Mouse (Mus musculus) forebrain, embryonic 14.5 days (tissue): ENCODE measurements around the gene Ltc4s. TPM values are rescaled to one million over a fixed set of nuclear protein-coding genes. Genes with fewer than 3 reads are reported as not detected.
A peak's percentile ranks its signal among the peaks of the same experiment; 100 is the strongest.

ENCODE experiments used
- ATAC-seq: fragments of 200-750 bp; cut with Nextera tagmentation; 2 replicates; pipeline ENCODE4 v1.8.0; 2017; ENCODE audit warnings: mild to moderate bottlenecking, moderate library complexity
- DNase-seq: peaks from one replicate; pipeline ENCODE4 v3.0.0-alpha.2; 2015; ENCODE audit warnings: low spot score
- H3K27ac ChIP-seq: fragments of 300-500 bp; sonication (generic); 2 replicates; pipeline ENCODE4 v1.5.1; 2014; ENCODE audit warnings: low read depth, mild to moderate bottlenecking, control low read depth, low read length, moderate library complexity
- H3K27me3 ChIP-seq: fragments of 300-500 bp; sonication (generic); replicated peaks from 2 replicates; pipeline ENCODE4 v1.6.1; 2014; ENCODE audit warnings: low read length, control low read depth, mixed read lengths; ENCODE audit not compliant: control insufficient read depth, insufficient read depth
- H3K36me3 ChIP-seq: fragments of 300-500 bp; sonication (generic); 2 replicates; pipeline ENCODE4 v1.6.1; 2014; ENCODE audit warnings: low read length, control low read depth; ENCODE audit not compliant: control insufficient read depth, insufficient read depth
- H3K4me1 ChIP-seq: fragments of 300-500 bp; sonication (generic); 2 replicates; pipeline ENCODE4 v1.6.1; 2014; ENCODE audit warnings: antibody characterized with exemption, low read length, control low read depth; ENCODE audit not compliant: control insufficient read depth, insufficient read depth
- H3K4me2 ChIP-seq: fragments of 300-500 bp; sonication (generic); 2 replicates; pipeline ENCODE4 v1.6.1; 2014; ENCODE audit warnings: mild to moderate bottlenecking, control low read depth, low read length
- H3K4me3 ChIP-seq: fragments of 300-500 bp; sonication (generic); 2 replicates; pipeline ENCODE4 v1.5.1; 2014; ENCODE audit warnings: low read depth, low read length, control low read depth
- H3K9ac ChIP-seq: fragments of 300-500 bp; sonication (generic); 2 replicates; pipeline ENCODE4 v1.6.1; 2014; ENCODE audit warnings: mild to moderate bottlenecking, low read length, control low read depth, moderate library complexity
- H3K9me3 ChIP-seq: fragments of 300-500 bp; sonication (generic); replicated peaks from 2 replicates; pipeline ENCODE4 v1.6.1; 2016; ENCODE audit warnings: low read length, control low read depth, mixed read lengths; ENCODE audit not compliant: control insufficient read depth
- WGBS: fragments of 180-500 bp; shearing (Covaris S2); extraction: QIAGEN DNeasy Blood & Tissue Kit; methylation state at CpG from one replicate; pipeline ENCODE4 v1.1.7; 2014; 5-methylcytosine and 5-hydroxymethylcytosine counted together
- polyA plus RNA-seq: library from polyadenylated mRNA; unstranded; fragments of >200 nt; fragmentation: Nextera tagmentation; extraction: Ambion mirVana; gene quantifications from 2 replicates; pipeline ENCODE4 v1.2.1, GENCODE M21; 2014

The Ltc4s gene
- polyA plus RNA-seq, 1 experiment from 2014 or later: 3.4 TPM

GRCm38 (mm10) chr11:50256615-50257014 is 18.2 kb upstream of the Ltc4s start:
- Histone ChIP-seq H3K36me3 (peaks cover 64% of the 10 kb centered on the region), H3K4me3 (no peak overlapping the region), H3K4me1 (no peaks in the 10 kb centered on the region), H3K27me3 (no peaks in the 10 kb centered on the region), H3K9ac (no peak overlapping the region), H3K9me3 (no peaks in the 10 kb centered on the region), H3K4me2 (no peak overlapping the region), H3K27ac (no peak overlapping the region)
- ATAC-seq (no peak), DNase-seq (no peak)
- 90% methylated on average over 7 of the region's 7 CpGs for WGBS

GRCm38 (mm10) chr11:50254010-50254580 is 15.7 kb upstream of the Ltc4s start:
- Histone ChIP-seq H3K4me1 (no peaks in the 10 kb centered on the region), H3K4me3 (no peak overlapping the region), H3K9ac (no peak overlapping the region), H3K9me3 (no peaks in the 10 kb centered on the region), H3K27ac (no peak overlapping the region), H3K4me2 (no peak overlapping the region), H3K27me3 (no peaks in the 10 kb centered on the region), H3K36me3 (peaks cover 40% of the 10 kb centered on the region)
- DNase-seq (peak; percentile 59), ATAC-seq (peak; percentile 64; the same call in 1 of the 2 replicates)
- WGBS: 77% methylated on average over 12 of the region's 12 CpGs

- DNase-seq (no peak), ATAC-seq (peak; percentile 33; the same call in 1 of the 2 replicates)
- H3K36me3 ChIP-seq: peaks cover 33% of the 10 kb centered on the region
- H3K4me2 ChIP-seq: no peak overlapping the region
- WGBS: 69% methylated on average over 1 of the region's 1 CpGs
- H3K4me3 ChIP-seq: no peak overlapping the region
- H3K27me3 ChIP-seq: no peaks in the 10 kb centered on the region
- no peaks in the 10 kb centered on the region for H3K4me1 ChIP-seq
- H3K9me3 ChIP-seq: no peaks in the 10 kb centered on the region
- no peak overlapping the region for H3K9ac ChIP-seq
- H3K27ac ChIP-seq: no peak overlapping the region
Observed at GRCm38 (mm10) chr11:50253393-50253792, 15.0 kb upstream of the Ltc4s start.

GRCm38 (mm10) chr11:50252684-50253265 is 14.4 kb upstream of the Ltc4s start:
- Histone ChIP-seq H3K4me1 (no peaks in the 10 kb centered on the region), H3K9ac (no peak overlapping the region), H3K9me3 (no peaks in the 10 kb centered on the region), H3K4me3 (no peak overlapping the region), H3K4me2 (no peak overlapping the region), H3K27me3 (no peaks in the 10 kb centered on the region), H3K36me3 (peaks cover 27% of the 10 kb centered on the region), H3K27ac (no peak overlapping the region)
- DNase-seq: no peak
- 90% methylated on average over 11 of the region's 11 CpGs for WGBS
- ATAC-seq: no peak

- Histone ChIP-seq H3K4me3 (no peak overlapping the region), H3K27ac (no peak overlapping the region), H3K36me3 (peaks cover 21% of the 10 kb centered on the region), H3K4me1 (no peaks in the 10 kb centered on the region), H3K27me3 (no peaks in the 10 kb centered on the region), H3K4me2 (no peak overlapping the region), H3K9me3 (no peaks in the 10 kb centered on the region), H3K9ac (no peak overlapping the region)
- 74% methylated on average over 3 of the region's 3 CpGs for WGBS
- ATAC-seq (no peak), DNase-seq (no peak)
Observed at GRCm38 (mm10) chr11:50252166-50252565, 13.8 kb upstream of the Ltc4s start.

- no peak overlapping the region for H3K4me2 ChIP-seq
- H3K36me3 ChIP-seq: no peaks in the 10 kb centered on the region
- no peak overlapping the region for H3K27ac ChIP-seq
- ATAC-seq: no peak
- no peaks in the 10 kb centered on the region for H3K9me3 ChIP-seq
- WGBS: 81% methylated on average over 7 of the region's 7 CpGs
- no peaks in the 10 kb centered on the region for H3K27me3 ChIP-seq
- DNase-seq: no peak
- no peaks in the 10 kb centered on the region for H3K4me1 ChIP-seq
- no peak overlapping the region for H3K9ac ChIP-seq
- H3K4me3 ChIP-seq: no peak overlapping the region
Observed at GRCm38 (mm10) chr11:50248473-50249171, 10.2 kb upstream of the Ltc4s start.

GRCm38 (mm10) chr11:50245269-50245668 is 6.9 kb upstream of the Ltc4s start:
- ATAC-seq: no peak
- Histone ChIP-seq H3K27ac (no peak overlapping the region), H3K4me3 (no peak overlapping the region), H3K27me3 (no peaks in the 10 kb centered on the region), H3K4me1 (no peaks in the 10 kb centered on the region), H3K9me3 (no peaks in the 10 kb centered on the region), H3K9ac (no peak overlapping the region), H3K36me3 (no peaks in the 10 kb centered on the region), H3K4me2 (no peak overlapping the region)
- DNase-seq: no peak
- 81% methylated on average over 5 of the region's 5 CpGs for WGBS

GRCm38 (mm10) chr11:50243926-50244325 is 5.5 kb upstream of the Ltc4s start:
- DNase-seq: no peak
- Histone ChIP-seq H3K9ac (no peak overlapping the region), H3K4me3 (no peak overlapping the region), H3K27me3 (no peaks in the 10 kb centered on the region), H3K27ac (no peak overlapping the region), H3K4me1 (no peaks in the 10 kb centered on the region), H3K4me2 (no peak overlapping the region), H3K36me3 (no peaks in the 10 kb centered on the region), H3K9me3 (no peaks in the 10 kb centered on the region)
- no peak for ATAC-seq
- 82% methylated on average over 6 of the region's 6 CpGs for WGBS
